Mouse (Mus musculus): ENCODE measurements around the gene Uqcc1. TPM values are rescaled to one million over a fixed set of nuclear protein-coding genes. Genes with fewer than 3 reads are reported as not detected.
A peak's percentile ranks its signal among the peaks of the same experiment; 100 is the strongest.

Uqcc1 gene
- polyA plus RNA-seq, 1 experiment: 136 TPM

DNA sequence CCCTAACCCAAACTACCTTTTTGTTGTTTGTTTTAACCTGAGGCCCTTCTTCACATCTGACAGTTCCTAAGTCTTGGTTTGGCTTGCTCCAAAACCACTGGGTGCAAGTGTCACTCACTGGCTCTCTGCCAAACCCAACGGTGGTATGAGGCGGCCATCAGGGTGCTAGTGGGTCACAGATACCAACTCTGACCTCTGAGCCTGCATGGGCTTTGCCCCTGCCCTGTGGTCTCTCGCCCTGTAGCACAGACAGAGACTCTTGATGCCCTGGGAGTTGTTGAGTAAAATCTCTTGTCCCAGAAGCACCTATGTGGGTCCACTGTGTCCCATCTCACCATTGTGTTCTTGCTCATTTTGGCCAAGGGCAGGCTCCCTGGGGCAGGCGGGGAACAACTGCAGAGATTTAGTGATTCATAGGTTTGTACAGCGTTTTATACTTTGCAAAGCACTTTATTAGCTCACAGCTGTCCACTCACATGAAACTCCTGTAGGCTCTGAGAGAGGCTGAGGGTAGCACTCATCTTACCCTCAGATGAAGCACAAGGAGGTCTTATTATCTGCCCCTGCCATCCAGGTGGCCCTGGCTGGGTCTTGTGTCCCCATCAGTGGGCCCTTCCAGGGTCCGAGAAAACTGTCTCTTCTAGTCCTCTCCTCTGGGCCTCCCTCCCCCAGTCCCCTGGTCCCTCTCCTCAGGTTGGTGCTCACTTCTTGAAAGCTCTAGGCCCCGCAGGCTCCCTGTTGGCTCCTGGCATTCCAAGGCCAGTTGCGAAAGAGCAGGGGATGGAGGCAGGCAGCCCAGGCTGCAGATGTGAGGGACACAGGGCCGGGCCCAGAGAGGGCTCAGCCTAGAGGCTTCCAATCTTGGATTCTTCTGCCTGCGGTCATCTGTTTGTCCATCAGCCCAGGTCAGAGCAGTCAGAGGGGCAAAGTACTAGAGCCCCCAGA lies 112.5 kb downstream of the Uqcc1 start:
- Histone ChIP-seq H3K4me3 (ENCODE audit: insufficient read depth, low read depth, low read length) (0 out of 2 replicates have a peak overlapping the region, but pooled peaks have one; percentile 2), H3K27ac (ENCODE audit: insufficient read depth, low read depth, low read length) (0 out of 2 replicates have a peak overlapping the region, but pooled peaks have one; percentile 5), H3K4me1 (ENCODE audit: control insufficient read depth, insufficient read depth, low read length) (peaks cover 27% of the 10 kb centered on the region)
- 68% methylated on average over 10 of the region's 10 CpGs for WGBS
- no peak for TF ChIP-seq POLR2A (IDR thresholded peaks at IDR 0.05; ENCODE audit: insufficient read depth, low read depth, low read length)
- no peak for TF ChIP-seq CTCF (IDR thresholded peaks at IDR 0.05; ENCODE audit: insufficient read depth, low read depth, low read length)

GRCm38 (mm10) chr2:155816179-155816578 lies 113.9 kb downstream of the Uqcc1 start:
- TF ChIP-seq POLR2A (IDR thresholded peaks at IDR 0.05; ENCODE audit: insufficient read depth, low read depth, low read length) (no peak), CTCF (IDR thresholded peaks at IDR 0.05; ENCODE audit: insufficient read depth, low read depth, low read length) (no peak)
- no peak overlapping the region for H3K27ac ChIP-seq (ENCODE audit: insufficient read depth, low read depth, low read length)
- WGBS: 100% methylated on average over 1 of the region's 1 CpGs
- H3K4me1 ChIP-seq (ENCODE audit: control insufficient read depth, insufficient read depth, low read length): peaks cover 27% of the 10 kb centered on the region
- H3K4me3 ChIP-seq (ENCODE audit: insufficient read depth, low read depth, low read length): no peak overlapping the region

DNA sequence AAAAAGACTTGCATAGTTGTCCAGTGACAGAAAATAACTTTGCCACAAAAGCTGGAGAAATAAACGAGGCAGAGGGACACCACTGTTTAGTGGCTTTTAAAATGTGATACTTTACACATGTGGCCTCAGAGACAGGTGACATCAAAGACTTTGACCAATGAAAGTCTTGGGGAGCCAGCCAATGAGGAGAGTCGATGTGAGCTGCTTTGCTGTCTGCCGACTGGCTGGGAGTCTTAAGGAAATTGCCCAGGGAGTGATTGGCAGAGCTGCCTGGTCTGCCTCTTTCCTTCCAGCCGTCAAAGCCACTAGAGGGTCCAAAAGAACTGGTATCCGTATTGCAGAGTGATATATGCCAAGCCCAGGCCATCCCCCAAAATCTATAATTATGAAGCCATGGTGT lies 115.3 kb downstream of the Uqcc1 start:
- WGBS: 20% methylated on average over 5 of the region's 5 CpGs
- H3K4me1 ChIP-seq (ENCODE audit: control insufficient read depth, insufficient read depth, low read length): peaks cover 26% of the 10 kb centered on the region
- no peak overlapping the region for H3K4me3 ChIP-seq (ENCODE audit: insufficient read depth, low read depth, low read length)
- TF ChIP-seq POLR2A (IDR thresholded peaks at IDR 0.05; ENCODE audit: insufficient read depth, low read depth, low read length) (no peak), CTCF (IDR thresholded peaks at IDR 0.05; ENCODE audit: insufficient read depth, low read depth, low read length) (no peak)
- no peak overlapping the region for H3K27ac ChIP-seq (ENCODE audit: insufficient read depth, low read depth, low read length)

DNA sequence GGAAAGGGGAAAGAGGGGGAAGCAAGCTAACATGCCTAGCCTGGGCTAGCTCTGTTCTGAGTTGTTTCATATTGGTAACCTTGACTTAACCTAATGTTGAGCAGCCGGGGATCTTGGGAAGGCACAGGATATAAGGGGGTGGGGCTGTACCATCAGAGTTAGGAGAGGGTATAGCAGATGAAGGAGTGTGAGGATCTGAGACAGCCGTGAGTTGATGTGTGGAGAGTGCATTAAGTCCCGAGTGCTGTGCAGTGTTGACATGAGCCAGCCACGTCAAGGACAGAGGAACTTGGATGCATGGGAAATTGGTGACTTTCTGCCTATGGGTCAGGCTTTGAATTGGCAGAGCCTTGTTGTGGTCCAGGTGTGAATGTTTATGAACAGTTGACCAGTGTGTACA lies 117.5 kb downstream of the Uqcc1 start:
- Histone ChIP-seq H3K4me3 (ENCODE audit: insufficient read depth, low read depth, low read length) (no peak overlapping the region), H3K4me1 (ENCODE audit: control insufficient read depth, insufficient read depth, low read length) (peaks cover 9% of the 10 kb centered on the region), H3K27ac (ENCODE audit: insufficient read depth, low read depth, low read length) (no peak overlapping the region)
- no peak for TF ChIP-seq POLR2A (IDR thresholded peaks at IDR 0.05; ENCODE audit: insufficient read depth, low read depth, low read length)
- TF ChIP-seq CTCF (IDR thresholded peaks at IDR 0.05; ENCODE audit: insufficient read depth, low read depth, low read length): no peak
- 84% methylated on average over 4 of the region's 4 CpGs for WGBS

DNA sequence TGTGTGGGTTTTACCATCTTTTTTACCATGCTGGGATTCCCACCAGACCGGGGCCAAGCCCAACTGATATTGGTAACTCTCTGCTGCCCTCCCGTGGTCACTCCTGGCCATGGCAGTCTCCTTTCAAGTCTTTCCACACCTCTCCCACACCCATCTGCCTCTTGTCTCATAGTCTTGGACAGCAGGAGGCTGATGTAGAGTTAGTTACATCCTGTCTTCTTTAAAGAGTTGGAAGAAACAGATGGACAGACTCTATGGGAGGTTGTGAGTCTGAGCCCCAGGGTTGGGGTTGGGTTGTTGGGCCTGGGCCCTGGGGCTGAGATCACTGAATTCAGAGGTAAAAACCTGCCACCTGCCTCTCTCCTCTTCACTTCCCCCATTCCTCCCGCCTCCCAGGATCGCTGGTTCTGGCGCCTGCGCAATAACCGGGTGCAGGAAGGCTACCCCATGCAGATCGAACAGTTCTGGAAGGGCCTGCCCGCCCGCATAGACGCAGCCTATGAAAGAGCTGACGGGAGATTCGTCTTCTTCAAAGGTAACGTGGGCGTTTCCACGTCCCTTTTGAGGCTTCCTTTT lies 118.2 kb downstream of the Uqcc1 start:
- 42% methylated on average over 16 of the region's 16 CpGs for whole genome bisulfite sequencing
- peaks cover 2% of the 10 kb centered on the region; the same call in 1 of the 2 replicates for H3K4me1 ChIP-seq (ENCODE audit: control insufficient read depth, insufficient read depth, low read length)
- peak; percentile 51; the same call in 1 of the 2 replicates for TF ChIP-seq CTCF (IDR thresholded peaks at IDR 0.05; ENCODE audit: insufficient read depth, low read depth, low read length)
- no peak for TF ChIP-seq POLR2A (IDR thresholded peaks at IDR 0.05; ENCODE audit: insufficient read depth, low read depth, low read length)
- no peak overlapping the region for H3K27ac ChIP-seq (ENCODE audit: insufficient read depth, low read depth, low read length)
- H3K4me3 ChIP-seq (ENCODE audit: insufficient read depth, low read depth, low read length): no peak overlapping the region

GRCm38 (mm10) chr2:155809620-155810019 lies 120.5 kb downstream of the Uqcc1 start:
- Histone ChIP-seq H3K27ac (ENCODE audit: insufficient read depth, low read depth, low read length) (no peak overlapping the region), H3K4me3 (ENCODE audit: insufficient read depth, low read depth, low read length) (no peak overlapping the region), H3K4me1 (ENCODE audit: control insufficient read depth, insufficient read depth, low read length) (peaks cover 7% of the 10 kb centered on the region)
- TF ChIP-seq POLR2A (IDR thresholded peaks at IDR 0.05; ENCODE audit: insufficient read depth, low read depth, low read length): no peak
- no peak for TF ChIP-seq CTCF (IDR thresholded peaks at IDR 0.05; ENCODE audit: insufficient read depth, low read depth, low read length)
- WGBS: 61% methylated on average over 4 of the region's 4 CpGs

- H3K4me1 ChIP-seq (ENCODE audit: control insufficient read depth, insufficient read depth, low read length): peaks cover 7% of the 10 kb centered on the region
- no peak overlapping the region for H3K4me3 ChIP-seq (ENCODE audit: insufficient read depth, low read depth, low read length)
- whole genome bisulfite sequencing: 75% methylated on average over 4 of the region's 4 CpGs
- no peak for TF ChIP-seq CTCF (IDR thresholded peaks at IDR 0.05; ENCODE audit: insufficient read depth, low read depth, low read length)
- TF ChIP-seq POLR2A (IDR thresholded peaks at IDR 0.05; ENCODE audit: insufficient read depth, low read depth, low read length): no peak
- H3K27ac ChIP-seq (ENCODE audit: insufficient read depth, low read depth, low read length): no peak overlapping the region
These were observed 122.7 kb downstream of the Uqcc1 start for GRCm38 (mm10) chr2:155807408-155807807.

GRCm38 (mm10) chr2:155806548-155806947 lies 123.6 kb downstream of the Uqcc1 start:
- peaks cover 7% of the 10 kb centered on the region for H3K4me1 ChIP-seq (ENCODE audit: control insufficient read depth, insufficient read depth, low read length)
- no peak for TF ChIP-seq POLR2A (IDR thresholded peaks at IDR 0.05; ENCODE audit: insufficient read depth, low read depth, low read length)
- no peak for TF ChIP-seq CTCF (IDR thresholded peaks at IDR 0.05; ENCODE audit: insufficient read depth, low read depth, low read length)
- H3K27ac ChIP-seq (ENCODE audit: insufficient read depth, low read depth, low read length): no peak overlapping the region
- H3K4me3 ChIP-seq (ENCODE audit: insufficient read depth, low read depth, low read length): no peak overlapping the region
- WGBS: 49% methylated on average over 5 of the region's 5 CpGs

GRCm38 (mm10) chr2:155805925-155806255 lies 124.2 kb downstream of the Uqcc1 start:
- no peak overlapping the region for H3K27ac ChIP-seq (ENCODE audit: insufficient read depth, low read depth, low read length)
- TF ChIP-seq POLR2A (IDR thresholded peaks at IDR 0.05; ENCODE audit: insufficient read depth, low read depth, low read length) (no peak), CTCF (IDR thresholded peaks at IDR 0.05; ENCODE audit: insufficient read depth, low read depth, low read length) (no peak)
- no peak overlapping the region for H3K4me3 ChIP-seq (ENCODE audit: insufficient read depth, low read depth, low read length)
- WGBS: 85% methylated on average over 6 of the region's 6 CpGs
- peaks cover 7% of the 10 kb centered on the region for H3K4me1 ChIP-seq (ENCODE audit: control insufficient read depth, insufficient read depth, low read length)
